ENCODE assay signal across 21 mouse cellular contexts in the genomic region with DNA sequence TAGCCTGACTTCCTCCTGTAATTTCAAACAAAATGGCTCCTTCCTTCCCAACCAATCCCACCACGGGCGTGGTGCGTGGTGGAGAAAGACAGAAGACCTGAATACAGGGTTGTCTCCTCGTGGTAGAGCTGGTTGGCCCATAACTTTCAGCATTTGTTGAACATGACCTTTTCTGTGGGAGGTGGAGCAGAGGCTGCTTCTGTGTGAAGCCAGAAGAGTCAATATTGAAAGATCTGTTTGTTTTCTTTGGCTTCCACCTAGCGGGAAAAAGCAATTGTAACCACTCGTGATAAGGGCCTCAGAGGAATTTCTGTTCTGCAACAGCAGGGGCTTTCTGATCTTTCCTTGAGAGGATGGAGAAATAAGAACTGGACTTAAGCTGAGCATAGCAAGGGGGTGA. TPM values are rescaled to one million over a fixed set of nuclear protein-coding genes. Genes with fewer than 3 reads are reported as not detected.
A peak's percentile ranks its signal among the peaks of the same experiment; 100 is the strongest.
DNase-seq lines count a peak whose midpoint lies in the region; ATAC-seq and TF ChIP-seq lines count a peak whose summit lies in the region.
"Had no signal": no experiment of that assay in that cellular context is flagged by ENCODE, and none has a peak within 500 bp of the region (broad histone marks: within the 10 kb centered on the region; RNA-seq: fewer than 3 reads in every experiment).

No protein-coding gene starts in this region.

- no peak for ATAC-seq in heart, embryonic 12.5 days (ENCODE audit: insufficient number of reproducible peaks, low FRiP score)
- ATAC-seq in neural tube, embryonic 15.5 days (ENCODE audit: low FRiP score), result no peak
- ATAC-seq: forebrain, embryonic 16.5 days had no signal

- no peak overlapping the region for H3K27ac ChIP-seq in heart, embryonic 12.5 days (ENCODE audit: poor library complexity, severe bottlenecking)
- no peak overlapping the region for H3K27ac ChIP-seq in neural tube, embryonic 15.5 days (replicated peaks)
- no peak overlapping the region for H3K27ac ChIP-seq in layer of hippocampus, adult 2 months
- H3K27ac ChIP-seq: embryonic facial prominence, embryonic 13.5 days; heart, embryonic 15.5 days; hindbrain, embryonic 12.5 days; limb, embryonic 12.5 days; macrophage; midbrain, embryonic 10.5 days had no signal

- intact Hi-C loops in left cerebral cortex, postnatal 4 days (cut with DNase I), result loop anchor here (10.0 kb wide), 1 partner anchor 379 kb away; no protein-coding TSS in a partner anchor

- WGBS in heart, embryonic 12.5 days, result 50% methylated on average over 6 of the region's 6 CpGs
- WGBS in neural tube, embryonic 15.5 days, result 82% methylated on average over 6 of the region's 6 CpGs

- no peaks in the 10 kb centered on the region for H3K27me3 ChIP-seq in heart, embryonic 12.5 days (replicated peaks)
- H3K27me3 ChIP-seq in neural tube, embryonic 15.5 days (replicated peaks), result 0 out of 2 replicates have a peak, but pooled peaks cover 3% of the 10 kb centered on the region
- H3K27me3 ChIP-seq: limb, embryonic 12.5 days had no signal

- no peak overlapping the region for H3K4me2 ChIP-seq in heart, embryonic 12.5 days
- H3K4me2 ChIP-seq in neural tube, embryonic 15.5 days, result no peak overlapping the region
- H3K4me2 ChIP-seq: embryonic facial prominence, embryonic 13.5 days; heart, embryonic 15.5 days; hindbrain, embryonic 12.5 days; limb, embryonic 12.5 days had no signal

- no peak overlapping the region for H3K4me3 ChIP-seq in heart, embryonic 12.5 days
- no peak overlapping the region for H3K4me3 ChIP-seq in neural tube, embryonic 15.5 days (replicated peaks)
- no peak overlapping the region for H3K4me3 ChIP-seq in layer of hippocampus, adult 2 months
- H3K4me3 ChIP-seq: embryonic facial prominence, embryonic 13.5 days; heart, embryonic 15.5 days; hindbrain, embryonic 12.5 days; limb, embryonic 12.5 days; midbrain, embryonic 10.5 days had no signal

- peaks cover 6% of the 10 kb centered on the region; the same call in 1 of the 2 replicates for H3K9me3 ChIP-seq in heart, embryonic 12.5 days (replicated peaks)
- no peaks in the 10 kb centered on the region for H3K9me3 ChIP-seq in neural tube, embryonic 15.5 days (replicated peaks)
- H3K9me3 ChIP-seq: embryonic facial prominence, embryonic 13.5 days; heart, embryonic 15.5 days had no signal

- H3K9ac ChIP-seq in heart, embryonic 12.5 days, result no peak overlapping the region
- H3K9ac ChIP-seq in neural tube, embryonic 15.5 days (replicated peaks), result no peak overlapping the region
- H3K9ac ChIP-seq: embryonic facial prominence, embryonic 13.5 days; heart, embryonic 15.5 days; hindbrain, embryonic 12.5 days; limb, embryonic 12.5 days had no signal

- peak; percentile 61 for DNase-seq in heart, adult 8-10 months (ENCODE audit: low spot score)
- DNase-seq in NIH3T3 (ENCODE audit: low read depth), result peak; percentile 69
- peak; percentile 67 to 84 for DNase-seq in lung, adult 18-20 months
- DNase-seq in lung, postnatal 14 days, result peak; percentile 40
- no peak for DNase-seq in left cerebral cortex, postnatal 4 days
- DNase-seq in layer of hippocampus, adult 2 months (ENCODE audit: low spot score in 2 of 2), result no peak
- DNase-seq: cerebellum, adult 8-10 months; gastrocnemius, postnatal 36 days; kidney, adult 18-20 months; layer of hippocampus, adult 9-11 months; retina, postnatal 1 day; thymus, postnatal 25 days had no signal

- peaks cover 9% of the 10 kb centered on the region; the same call in 1 of the 2 replicates for H3K4me1 ChIP-seq in heart, embryonic 12.5 days (replicated peaks)
- H3K4me1 ChIP-seq in neural tube, embryonic 15.5 days, result no peaks in the 10 kb centered on the region
- H3K4me1 ChIP-seq: hindbrain, embryonic 12.5 days had no signal

- no peak for TF ChIP-seq CTCF in layer of hippocampus, adult 2 months (conservative IDR thresholded peaks at IDR 0.05)

- H3K36me3 ChIP-seq in heart, embryonic 12.5 days, result no peaks in the 10 kb centered on the region
- H3K36me3 ChIP-seq in neural tube, embryonic 15.5 days, result no peaks in the 10 kb centered on the region
- H3K36me3 ChIP-seq: embryonic facial prominence, embryonic 13.5 days; heart, embryonic 15.5 days; hindbrain, embryonic 12.5 days; limb, embryonic 12.5 days; midbrain, embryonic 10.5 days had no signal

RNA-seq across cellular contexts. Expression of a gene that starts 5.6 kb away (rescaled TPM):
- total RNA-seq in heart, adult 8-10 months (2022), result 1 to 10 TPM in 3 of 4 experiments, under 1 TPM in 1; 0.35 to 3.4 (median 2.4) TPM
- polyA plus RNA-seq in heart, embryonic 12.5 days (2016; fragmentation: Nextera tagmentation; extraction: Ambion mirVana), result 1.6 TPM in 2 replicates
- 1.0 and 1.2 TPM in 2 replicates for polyA plus RNA-seq in neural tube, embryonic 15.5 days (2015; fragmentation: Nextera tagmentation; extraction: Ambion mirVana)
- total RNA-seq in left cerebral cortex, postnatal 4 days (2021), result 1 to 10 TPM; 1.2 to 1.4 TPM
- 1 to 10 TPM; 2.3 TPM for total RNA-seq in layer of hippocampus, adult 2 months (2021)

Comparison
In these comparisons a context has a peak if more than half of its experiments do, and no peak if none do; other contexts are left out.
1. DNase-seq: peak in heart, adult 8-10 months (single experiment), NIH3T3 (single experiment), lung, adult 18-20 months (2 of 2) and lung, postnatal 14 days (single experiment); none in left cerebral cortex, postnatal 4 days (single experiment) and layer of hippocampus, adult 2 months (0 of 2).